In genomic region chr7:4898851-4899648, GRCm38 (mm10) we compare ENCODE assay signal across 10 mouse cellular contexts. TPM values are rescaled to one million over a fixed set of nuclear protein-coding genes. Genes with fewer than 3 reads are reported as not detected.
A peak's percentile ranks its signal among the peaks of the same experiment; 100 is the strongest.
DNase-seq lines count a peak whose midpoint lies in the region; ATAC-seq and TF ChIP-seq lines count a peak whose summit lies in the region.
"Had no signal": no experiment of that assay in that cellular context is flagged by ENCODE, and none has a peak within 500 bp of the region (broad histone marks: within the 10 kb centered on the region; RNA-seq: fewer than 3 reads in every experiment).

No protein-coding gene starts in this region.

- peak overlapping the region; percentile 38 for H3K9ac ChIP-seq in heart, postnatal 0 days (replicated peaks; ENCODE audit: low read depth, low read length)

- peaks cover 6% of the 10 kb centered on the region; the same call in 1 of the 2 replicates for H3K27me3 ChIP-seq in heart, embryonic 10.5 days (ENCODE audit: insufficient read depth, poor library complexity, severe bottlenecking)
- no peaks in the 10 kb centered on the region for H3K27me3 ChIP-seq in heart, postnatal 0 days (ENCODE audit: control insufficient read depth, insufficient read depth, low read length)

- intact Hi-C loops in heart, postnatal 10 days (cut with DNase I): loop anchor here (5.0 kb wide), 1 partner anchor 77 kb away; no protein-coding TSS in a partner anchor

- DNase-seq in heart, embryonic 10.5 days (ENCODE audit: low spot score): no peak
- no peak for DNase-seq in heart, postnatal 10 days
- peak; percentile 39 for DNase-seq in heart, postnatal 0 days (ENCODE audit: low spot score)
- no peak for DNase-seq in c-Kit-positive CD71-positive TER-119-positive erythroid progenitor cells, embryonic 14.5 days (ENCODE audit: low spot score)
- DNase-seq in layer of hippocampus, postnatal 10 days (ENCODE audit: low spot score in 2 of 2): no peak
- DNase-seq in frontal cortex, postnatal 36 days (ENCODE audit: low spot score in 2 of 2): no peak

- ATAC-seq in heart, postnatal 0 days (ENCODE audit: insufficient read depth, low read depth): peak; percentile 27; the same call in 1 of the 2 replicates
- peak; percentile 16; the same call in 1 of the 2 replicates for ATAC-seq in megakaryocyte-erythroid progenitor cell, adult 5-6 weeks (replicated peaks; ENCODE audit: low FRiP score, low TSS enrichment, poor library complexity, severe bottlenecking)

- peak overlapping the region; percentile 87 for H3K27ac ChIP-seq in heart, embryonic 10.5 days
- no peak overlapping the region for H3K27ac ChIP-seq in brown adipose tissue, adult 24 weeks (replicated peaks; ENCODE audit: low read depth, low read length)
- H3K27ac ChIP-seq in heart, postnatal 0 days (ENCODE audit: low read depth): peak overlapping the region; percentile 75

- H3K4me1 ChIP-seq in heart, embryonic 10.5 days: peaks cover 12% of the 10 kb centered on the region
- H3K4me1 ChIP-seq in brown adipose tissue, adult 24 weeks (ENCODE audit: control insufficient read depth, insufficient read depth, insufficient read length, low read length): no peaks in the 10 kb centered on the region; the same call in 1 of the 2 replicates
- peaks cover 10% of the 10 kb centered on the region; the same call in 1 of the 2 replicates for H3K4me1 ChIP-seq in heart, postnatal 0 days (ENCODE audit: control insufficient read depth, insufficient read depth)

- H3K9me3 ChIP-seq in heart, embryonic 10.5 days: peaks cover 3% of the 10 kb centered on the region
- H3K9me3 ChIP-seq in heart, postnatal 0 days (replicated peaks; ENCODE audit: control insufficient read depth, low read length): no peaks in the 10 kb centered on the region

- TF ChIP-seq CTCF in heart, postnatal 0 days (IDR thresholded peaks at IDR 0.05; ENCODE audit: low read depth): no peak

- no peak for TF ChIP-seq EP300 in heart, postnatal 0 days (IDR thresholded peaks at IDR 0.05; ENCODE audit: low read depth)

- 15% methylated on average over 17 of the region's 18 CpGs for WGBS in heart, embryonic 10.5 days
- WGBS in heart, postnatal 0 days: 23% methylated on average over 16 of the region's 18 CpGs

- H3K4me3 ChIP-seq in heart, embryonic 10.5 days: peak overlapping the region; percentile 51
- peak overlapping the region; percentile 32 for H3K4me3 ChIP-seq in brown adipose tissue, adult 24 weeks (ENCODE audit: insufficient read depth, low read depth, low read length)
- peak overlapping the region; percentile 30 for H3K4me3 ChIP-seq in heart, postnatal 0 days (ENCODE audit: low read depth, low read length)

- H3K36me3 ChIP-seq in heart, embryonic 10.5 days: no peaks in the 10 kb centered on the region
- no peaks in the 10 kb centered on the region for H3K36me3 ChIP-seq in heart, postnatal 0 days (replicated peaks; ENCODE audit: control insufficient read depth, insufficient read depth, low read length)

- peak overlapping the region; percentile 63 for H3K4me2 ChIP-seq in heart, postnatal 0 days (ENCODE audit: low read depth, low read length)

RNA-seq across cellular contexts. Expression of gene Gm36210, which starts 7.3 kb away (rescaled TPM):
- polyA plus RNA-seq in heart, embryonic 10.5 days (2016; fragmentation: Nextera tagmentation; extraction: Ambion mirVana): 0.18 and 0.36 TPM in 2 replicates
- total RNA-seq in heart, postnatal 10 days (2021): not detected
- not detected in 2 replicates for polyA plus RNA-seq in brown adipose tissue, adult 24 weeks (2012; ENCODE audit: insufficient read depth, insufficient read length, missing spikeins)
- total RNA-seq in heart, postnatal 0 days (2014; rRNA removed; ENCODE audit: low replicate concordance): 0.88 TPM in 1 of 2 replicates, not detected in the other
- polyA plus RNA-seq in heart, postnatal 0 days (2015; fragmentation: Nextera tagmentation; extraction: Ambion mirVana): 0.08 and 0.12 TPM in 2 replicates
- not detected in 2 replicates for total RNA-seq in megakaryocyte-erythroid progenitor cell, adult 5-6 weeks (2014; fragmentation: Nextera tagmentation)
- not detected in 2 replicates for total RNA-seq in megakaryocyte-erythroid progenitor cell, adult 5-6 weeks (2017)
- under 1 TPM in 1 of 2 experiments, not detected in 1; 0.45 TPM for total RNA-seq in layer of hippocampus, postnatal 10 days (2021)
- total RNA-seq: G1E had no signal
- polyA plus RNA-seq: G1E; gonadal fat pad, adult 2 months had no signal

RNA-seq across cellular contexts. Expression of gene Zfp628, which starts 16.0 kb away (rescaled TPM):
- 2.9 and 3.5 TPM in 2 replicates for polyA plus RNA-seq in heart, embryonic 10.5 days (2016; fragmentation: Nextera tagmentation; extraction: Ambion mirVana)
- total RNA-seq in heart, postnatal 10 days (2021): 10 to 100 TPM; 11.8 to 13.8 TPM
- 3.2 and 3.4 TPM in 2 replicates for polyA plus RNA-seq in brown adipose tissue, adult 24 weeks (2012; ENCODE audit: insufficient read depth, insufficient read length, missing spikeins)
- total RNA-seq in heart, postnatal 0 days (2014; rRNA removed; ENCODE audit: low replicate concordance): 8.9 and 13.1 TPM in 2 replicates
- polyA plus RNA-seq in heart, postnatal 0 days (2015; fragmentation: Nextera tagmentation; extraction: Ambion mirVana): 1.7 and 1.9 TPM in 2 replicates
- 8.2 and 11.6 TPM in 2 replicates for total RNA-seq in megakaryocyte-erythroid progenitor cell, adult 5-6 weeks (2014; fragmentation: Nextera tagmentation)
- 1.1 and 1.2 TPM in 2 replicates for total RNA-seq in megakaryocyte-erythroid progenitor cell, adult 5-6 weeks (2017)
- 10 to 100 TPM; 14.3 TPM for total RNA-seq in layer of hippocampus, postnatal 10 days (2021)

RNA-seq across cellular contexts. Expression of gene Isoc2a, which starts 22.1 kb away (rescaled TPM):
- polyA plus RNA-seq in heart, embryonic 10.5 days (2016; fragmentation: Nextera tagmentation; extraction: Ambion mirVana): 1.3 TPM in 2 replicates
- 10 to 100 TPM; 15.8 to 16.3 TPM for total RNA-seq in heart, postnatal 10 days (2021)
- polyA plus RNA-seq in brown adipose tissue, adult 24 weeks (2012; ENCODE audit: insufficient read depth, insufficient read length, missing spikeins): 55.3 and 59.3 TPM in 2 replicates
- total RNA-seq in heart, postnatal 0 days (2014; rRNA removed; ENCODE audit: low replicate concordance): 15.2 and 25.6 TPM in 2 replicates
- 1.4 and 1.6 TPM in 2 replicates for polyA plus RNA-seq in heart, postnatal 0 days (2015; fragmentation: Nextera tagmentation; extraction: Ambion mirVana)
- total RNA-seq in megakaryocyte-erythroid progenitor cell, adult 5-6 weeks (2014; fragmentation: Nextera tagmentation): 7.9 and 9.6 TPM in 2 replicates
- total RNA-seq in megakaryocyte-erythroid progenitor cell, adult 5-6 weeks (2017): 7.4 and 13.2 TPM in 2 replicates
- total RNA-seq in layer of hippocampus, postnatal 10 days (2021): 1 to 10 TPM; 7.2 to 8.2 TPM

RNA-seq across cellular contexts. Expression of gene Nat14, which starts 22.8 kb away (rescaled TPM):
- polyA plus RNA-seq in heart, embryonic 10.5 days (2016; fragmentation: Nextera tagmentation; extraction: Ambion mirVana): 4.3 and 5.5 TPM in 2 replicates
- 1 to 10 TPM; 4.9 to 5.2 TPM for total RNA-seq in heart, postnatal 10 days (2021)
- 1.8 TPM in 1 of 2 replicates, not detected in the other for polyA plus RNA-seq in brown adipose tissue, adult 24 weeks (2012; ENCODE audit: insufficient read depth, insufficient read length, missing spikeins)
- 2.0 and 4.2 TPM in 2 replicates for total RNA-seq in heart, postnatal 0 days (2014; rRNA removed; ENCODE audit: low replicate concordance)
- 2.8 and 3.6 TPM in 2 replicates for polyA plus RNA-seq in heart, postnatal 0 days (2015; fragmentation: Nextera tagmentation; extraction: Ambion mirVana)
- total RNA-seq in megakaryocyte-erythroid progenitor cell, adult 5-6 weeks (2014; fragmentation: Nextera tagmentation): 6.6 TPM in 1 of 2 replicates, not detected in the other
- total RNA-seq in megakaryocyte-erythroid progenitor cell, adult 5-6 weeks (2017): 0.23 and 1.9 TPM in 2 replicates
- total RNA-seq in layer of hippocampus, postnatal 10 days (2021): 10 to 100 TPM; 57.9 to 67.4 TPM

RNA-seq across cellular contexts. Expression of gene Ssc5d, which starts 26.5 kb away (rescaled TPM):
- 1.2 and 1.6 TPM in 2 replicates for polyA plus RNA-seq in heart, embryonic 10.5 days (2016; fragmentation: Nextera tagmentation; extraction: Ambion mirVana)
- 10 to 100 TPM; 12.5 TPM for total RNA-seq in heart, postnatal 10 days (2021)
- polyA plus RNA-seq in brown adipose tissue, adult 24 weeks (2012; ENCODE audit: insufficient read depth, insufficient read length, missing spikeins): 4.9 and 5.5 TPM in 2 replicates
- total RNA-seq in heart, postnatal 0 days (2014; rRNA removed; ENCODE audit: low replicate concordance): 3.5 and 5.0 TPM in 2 replicates
- 1.1 and 1.2 TPM in 2 replicates for polyA plus RNA-seq in heart, postnatal 0 days (2015; fragmentation: Nextera tagmentation; extraction: Ambion mirVana)
- total RNA-seq in megakaryocyte-erythroid progenitor cell, adult 5-6 weeks (2014; fragmentation: Nextera tagmentation): not detected in 2 replicates
- total RNA-seq in megakaryocyte-erythroid progenitor cell, adult 5-6 weeks (2017): not detected in 2 replicates
- 1 to 10 TPM; 2.9 to 3.0 TPM for total RNA-seq in layer of hippocampus, postnatal 10 days (2021)
